Mouse (Mus musculus) lung, adult 2 months (tissue): Measurements from ENCODE around the gene Ddi2.

ENCODE experiments used
- CTCF ChIP-seq: fragments of 200-500 bp; IDR thresholded peaks from 2 replicates; pipeline ENCODE4 v1.5.1; 2011; ENCODE audit warnings: mild to moderate bottlenecking, low read length, control low read depth; ENCODE audit not compliant: insufficient read depth
- POLR2A ChIP-seq: fragments of 200-500 bp; IDR thresholded peaks from 2 replicates; pipeline ENCODE4 v1.6.1; 2011; ENCODE audit warnings: low read depth, mild to moderate bottlenecking, control low read depth, low read length, borderline replicate concordance; ENCODE audit errors: extremely low read depth

DNA sequence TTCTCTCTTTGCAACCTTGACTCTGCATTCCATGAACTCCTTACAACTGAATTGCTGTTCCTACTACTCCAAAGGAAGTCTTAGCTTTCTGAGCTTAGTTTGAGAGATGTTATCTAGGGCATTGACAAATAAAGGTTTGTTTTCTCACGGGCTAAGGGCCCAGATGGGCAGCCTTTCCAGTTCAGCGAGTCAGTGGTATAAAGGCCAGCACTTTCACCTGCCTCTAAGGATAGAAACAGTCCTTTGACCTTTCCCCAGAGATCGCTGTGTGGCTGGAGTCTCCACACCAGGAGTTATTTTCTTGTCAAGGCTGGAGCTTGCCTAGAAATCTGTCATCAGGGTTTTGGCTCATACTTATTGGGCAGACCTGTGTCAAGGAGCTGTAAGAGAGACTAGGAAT lies 2.5 kb upstream of the Ddi2 start:
- no peak for TF ChIP-seq CTCF
- TF ChIP-seq POLR2A, result no peak
